Mouse (Mus musculus) hindbrain, postnatal 0 days (tissue): ENCODE measurements around the gene Ppp1r12b. TPM values are rescaled to one million over a fixed set of nuclear protein-coding genes. Genes with fewer than 3 reads are reported as not detected.
A peak's percentile ranks its signal among the peaks of the same experiment; 100 is the strongest.

ENCODE experiments used
- ATAC-seq: fragments of 200-750 bp; cut with Nextera tagmentation; 2 replicates; pipeline ENCODE4 v1.8.0; 2017; ENCODE audit warnings: mild to moderate bottlenecking, moderate TSS enrichment, moderate library complexity
- DNase-seq: peaks from one replicate; pipeline ENCODE4 v3.0.0-alpha.2; 2015; ENCODE audit warnings: low spot score
- H3K27ac ChIP-seq: fragments of 300-500 bp; sonication (generic); 2 replicates; pipeline ENCODE4 v1.5.1; 2014; ENCODE audit warnings: mild to moderate bottlenecking
- H3K27me3 ChIP-seq: fragments of 300-500 bp; sonication (generic); 2 replicates; pipeline ENCODE4 v1.6.1; 2014; ENCODE audit warnings: low read length, mixed read lengths; ENCODE audit not compliant: insufficient read depth
- H3K36me3 ChIP-seq: fragments of 300-500 bp; sonication (generic); 2 replicates; pipeline ENCODE4 v1.6.1; 2014; ENCODE audit warnings: low read length, mixed read lengths; ENCODE audit not compliant: insufficient read depth
- H3K4me1 ChIP-seq: fragments of 300-500 bp; sonication (generic); 2 replicates; pipeline ENCODE4 v1.6.1; 2014; ENCODE audit warnings: antibody characterized with exemption, low read length, mixed read lengths; ENCODE audit not compliant: insufficient read depth
- H3K4me2 ChIP-seq: fragments of 300-500 bp; sonication (generic); 2 replicates; pipeline ENCODE4 v1.6.1; 2014; ENCODE audit warnings: low read depth, mild to moderate bottlenecking, low read length, moderate library complexity, mixed read lengths
- H3K4me3 ChIP-seq: fragments of 300-500 bp; sonication (generic); 2 replicates; pipeline ENCODE4 v1.5.1; 2014; ENCODE audit warnings: low read length
- H3K9ac ChIP-seq: fragments of 300-500 bp; sonication (generic); replicated peaks from 2 replicates; pipeline ENCODE4 v1.6.1; 2014; ENCODE audit warnings: mild to moderate bottlenecking, low read length, moderate library complexity, mixed read lengths
- H3K9me3 ChIP-seq: fragments of 300-500 bp; sonication (generic); 2 replicates; pipeline ENCODE4 v1.6.1; 2016; ENCODE audit warnings: low read length, mixed read lengths
- CTCF ChIP-seq: IDR thresholded peaks from 2 replicates; pipeline ENCODE4 v1.5.1; 2016; ENCODE audit warnings: antibody characterized with exemption, control low read depth, low read depth
- WGBS: fragments of 180-500 bp; shearing (Covaris S2); extraction: QIAGEN DNeasy Blood & Tissue Kit; methylation state at CpG from one replicate; pipeline ENCODE4 v1.1.7; 2014; 5-methylcytosine and 5-hydroxymethylcytosine counted together
- polyA plus RNA-seq: library from polyadenylated mRNA; unstranded; fragments of >200 nt; fragmentation: Nextera tagmentation; extraction: Ambion mirVana; gene quantifications from 2 replicates; pipeline ENCODE4 v1.2.1, GENCODE M21; 2015
- total RNA-seq: library from RNA; depleted of rRNA; stranded (reverse); fragments of >200 nt; gene quantifications from 2 replicates; pipeline ENCODE4 v1.2.3, GENCODE M21; 2014

Ppp1r12b gene
- total and polyA plus RNA-seq, 2 experiments from 2014 or later: 12.9 to 26.6 TPM

DNA sequence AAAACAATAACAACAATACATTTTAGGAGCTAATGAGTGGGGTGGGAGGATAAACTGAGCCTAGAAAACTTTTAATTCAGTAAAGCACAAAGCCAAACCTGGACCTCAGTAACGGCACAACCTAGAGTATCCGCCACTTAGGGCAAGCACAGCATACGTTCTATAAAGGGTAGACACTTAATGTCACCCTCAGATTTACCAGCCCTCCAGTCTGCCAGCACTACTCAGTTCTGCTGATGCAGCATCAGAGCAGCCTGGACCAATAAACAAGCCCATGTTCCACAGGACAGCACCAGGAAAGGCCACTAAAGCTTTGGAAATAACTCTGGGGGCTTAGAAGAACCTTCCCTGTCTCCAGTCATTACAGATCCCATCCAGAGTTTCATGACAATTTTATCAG, 60.9 kb downstream of the Ppp1r12b start:
- no peak overlapping the region for H3K27ac ChIP-seq
- no peaks in the 10 kb centered on the region for H3K27me3 ChIP-seq
- no peak overlapping the region for H3K4me3 ChIP-seq
- H3K9me3 ChIP-seq: no peaks in the 10 kb centered on the region
- WGBS: 96% methylated on average over 3 of the region's 3 CpGs
- no peak overlapping the region for H3K9ac ChIP-seq
- H3K4me1 ChIP-seq: no peaks in the 10 kb centered on the region
- H3K4me2 ChIP-seq: no peak overlapping the region
- ATAC-seq (no peak), DNase-seq (no peak)
- no peak for TF ChIP-seq CTCF
- peaks cover 12% of the 10 kb centered on the region for H3K36me3 ChIP-seq

DNA sequence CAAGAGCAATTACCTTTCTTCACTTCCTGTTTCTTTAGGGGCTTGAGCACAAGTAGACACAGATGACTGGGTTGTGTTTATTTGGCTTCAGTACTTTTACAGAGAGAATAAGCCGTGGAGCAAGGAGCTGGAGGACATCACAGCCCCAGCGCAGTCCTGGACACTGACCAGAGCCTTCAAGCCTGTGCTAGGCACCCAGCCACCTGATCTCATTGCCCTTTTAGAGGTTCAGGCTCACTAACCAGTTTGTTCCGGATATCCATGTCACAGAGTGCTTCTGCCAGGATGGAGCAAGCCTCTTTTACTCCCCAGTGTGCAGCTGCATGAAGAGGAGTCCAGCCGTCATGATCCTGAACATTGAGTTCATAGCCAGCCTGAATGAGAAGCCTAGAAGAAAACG, 63.8 kb downstream of the Ppp1r12b start:
- ATAC-seq (no peak), DNase-seq (no peak)
- no peak overlapping the region for H3K4me2 ChIP-seq
- no peaks in the 10 kb centered on the region for H3K9me3 ChIP-seq
- H3K27me3 ChIP-seq: no peaks in the 10 kb centered on the region
- H3K36me3 ChIP-seq: peaks cover 12% of the 10 kb centered on the region
- no peak for TF ChIP-seq CTCF
- no peaks in the 10 kb centered on the region for H3K4me1 ChIP-seq
- no peak overlapping the region for H3K4me3 ChIP-seq
- H3K9ac ChIP-seq: no peak overlapping the region
- 91% methylated on average over 5 of the region's 5 CpGs for whole genome bisulfite sequencing
- no peak overlapping the region for H3K27ac ChIP-seq

DNA sequence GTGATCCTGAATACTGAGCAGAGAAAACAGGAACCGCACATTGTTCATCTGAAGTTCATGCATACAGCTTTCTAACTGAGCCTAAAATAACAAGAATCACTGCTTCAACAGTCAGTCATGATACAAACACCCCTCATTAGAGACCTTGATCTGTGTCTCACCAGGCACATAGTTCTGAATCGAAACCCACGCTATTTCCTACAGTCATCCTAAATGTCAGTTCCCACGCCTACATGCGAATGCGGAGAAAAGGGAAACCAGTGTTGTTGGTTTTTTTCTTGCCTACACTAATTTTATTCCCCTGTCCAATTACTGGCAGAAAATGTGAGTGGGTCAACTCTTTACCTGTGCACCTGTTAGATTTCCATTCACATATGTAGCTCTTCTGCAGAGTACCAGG, 66.1 kb downstream of the Ppp1r12b start:
- Histone ChIP-seq H3K27me3 (no peaks in the 10 kb centered on the region), H3K4me1 (no peaks in the 10 kb centered on the region), H3K4me2 (no peak overlapping the region), H3K9ac (no peak overlapping the region), H3K36me3 (peaks cover 15% of the 10 kb centered on the region), H3K4me3 (no peak overlapping the region), H3K27ac (no peak overlapping the region), H3K9me3 (no peaks in the 10 kb centered on the region)
- 94% methylated on average over 6 of the region's 6 CpGs for WGBS
- ATAC-seq (no peak), DNase-seq (no peak)
- no peak for TF ChIP-seq CTCF

DNA sequence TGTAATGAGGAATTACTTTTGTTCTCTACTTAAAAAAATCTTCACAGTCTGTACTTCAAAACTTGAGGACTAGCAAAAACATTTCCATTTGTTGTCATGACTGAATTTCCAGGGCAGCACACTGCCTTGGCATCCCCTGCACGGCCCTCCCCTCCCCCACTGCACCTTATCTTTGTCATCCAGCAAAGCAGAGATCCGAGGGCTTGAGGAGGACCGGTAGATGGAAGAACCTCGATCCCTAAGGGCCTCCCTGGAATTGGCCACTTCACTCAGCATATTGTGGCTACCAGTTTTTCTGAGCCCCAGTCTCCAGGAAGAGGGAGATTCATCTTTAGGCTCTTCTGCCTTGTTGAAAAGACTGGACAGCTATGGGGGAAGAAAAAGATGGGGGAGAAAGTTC, 79.9 kb downstream of the Ppp1r12b start:
- H3K27me3 ChIP-seq: no peaks in the 10 kb centered on the region
- H3K4me3 ChIP-seq: no peak overlapping the region
- ATAC-seq (no peak), DNase-seq (no peak)
- no peaks in the 10 kb centered on the region for H3K9me3 ChIP-seq
- no peak overlapping the region for H3K4me2 ChIP-seq
- 42% methylated on average over 4 of the region's 4 CpGs for WGBS
- H3K4me1 ChIP-seq: no peaks in the 10 kb centered on the region
- TF ChIP-seq CTCF: no peak
- peaks cover 25% of the 10 kb centered on the region; the same call in 1 of the 2 replicates for H3K36me3 ChIP-seq
- H3K27ac ChIP-seq: no peak overlapping the region
- H3K9ac ChIP-seq: no peak overlapping the region

DNA sequence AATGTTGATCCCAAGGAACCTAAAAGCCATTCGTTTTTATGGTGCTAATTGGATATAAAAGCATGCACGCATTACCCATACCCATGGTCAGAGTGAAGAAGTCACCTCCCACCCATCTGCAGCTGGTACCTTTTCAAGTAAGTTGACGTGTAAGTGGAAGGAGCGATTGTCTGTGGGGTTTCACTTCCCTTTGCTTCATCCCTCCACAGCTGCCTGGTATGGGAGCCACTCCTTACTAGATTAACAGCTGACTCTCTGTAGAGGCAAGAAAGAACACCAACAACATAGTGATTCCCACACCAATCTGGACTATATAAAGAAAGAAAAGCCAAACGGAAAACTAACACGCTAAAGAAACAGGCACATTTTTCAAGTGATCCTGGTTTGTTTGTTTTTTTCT, 83.1 kb downstream of the Ppp1r12b start:
- 86% methylated on average over 6 of the region's 6 CpGs for WGBS
- Histone ChIP-seq H3K36me3 (peaks cover 27% of the 10 kb centered on the region; the same call in 1 of the 2 replicates), H3K9ac (no peak overlapping the region)

DNA sequence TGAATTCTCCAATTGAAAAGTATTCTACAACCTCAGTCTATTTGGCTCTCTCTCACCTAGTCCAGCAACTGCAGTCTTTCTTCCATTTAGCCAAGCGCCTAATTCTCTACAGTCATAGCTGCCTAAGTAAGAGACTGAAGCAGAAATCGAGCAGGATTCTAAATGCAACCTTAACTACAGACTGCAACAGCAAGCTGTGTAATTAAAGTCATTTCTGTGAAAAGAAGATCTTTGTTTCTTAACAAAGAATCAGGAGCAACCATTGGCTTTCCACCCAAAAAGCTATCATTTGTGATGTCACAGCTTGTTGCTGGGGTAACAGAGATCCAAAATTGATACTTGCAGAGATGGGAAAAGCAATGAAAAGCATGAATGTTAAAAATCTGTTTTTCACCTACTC, 89.3 kb downstream of the Ppp1r12b start:
- H3K4me1 ChIP-seq: no peaks in the 10 kb centered on the region
- TF ChIP-seq CTCF: no peak
- peaks cover 8% of the 10 kb centered on the region; the same call in 1 of the 2 replicates for H3K36me3 ChIP-seq
- ATAC-seq (no peak), DNase-seq (no peak)
- no peak overlapping the region for H3K4me3 ChIP-seq
- H3K4me2 ChIP-seq: no peak overlapping the region
- peak overlapping the region; percentile 12; the same call in 1 of the 2 replicates for H3K27ac ChIP-seq
- no peak overlapping the region for H3K9ac ChIP-seq
- no peaks in the 10 kb centered on the region for H3K9me3 ChIP-seq
- 62% methylated on average over 2 of the region's 2 CpGs for WGBS
- H3K27me3 ChIP-seq: no peaks in the 10 kb centered on the region

More for the DNA sequence above, 83.1 kb downstream of the Ppp1r12b start:
- ATAC-seq (no peak), DNase-seq (no peak)
- no peak overlapping the region for H3K4me2 ChIP-seq
- no peaks in the 10 kb centered on the region for H3K9me3 ChIP-seq
- H3K27me3 ChIP-seq: no peaks in the 10 kb centered on the region
- TF ChIP-seq CTCF: no peak
- H3K4me1 ChIP-seq: no peaks in the 10 kb centered on the region
- no peak overlapping the region for H3K27ac ChIP-seq
- no peak overlapping the region for H3K4me3 ChIP-seq

DNA sequence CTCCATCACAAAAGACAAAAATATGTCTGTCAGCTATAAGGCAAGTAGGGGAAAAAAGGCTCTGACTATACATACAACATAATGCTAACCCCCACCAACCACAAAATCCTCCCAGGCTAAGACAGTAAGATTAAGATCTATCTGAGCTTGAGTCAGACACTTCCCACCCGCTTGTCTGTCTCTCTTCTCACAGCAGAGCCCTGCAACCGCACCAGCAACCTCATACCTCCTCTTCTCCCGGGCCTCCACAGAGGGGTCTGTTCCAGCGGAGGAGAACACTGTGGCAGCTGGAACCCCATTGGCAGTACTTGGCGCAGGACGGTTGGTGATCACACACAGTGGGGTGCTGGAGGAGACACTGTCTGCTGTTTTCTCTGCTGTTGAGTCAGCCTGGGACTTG, 90.2 kb downstream of the Ppp1r12b start:
- Histone ChIP-seq H3K4me3 (no peak overlapping the region), H3K4me1 (0 out of 2 replicates have a peak, but pooled peaks cover 1% of the 10 kb centered on the region), H3K36me3 (peaks cover 7% of the 10 kb centered on the region; the same call in 1 of the 2 replicates), H3K27ac (no peak overlapping the region), H3K9ac (no peak overlapping the region), H3K9me3 (no peaks in the 10 kb centered on the region), H3K27me3 (no peaks in the 10 kb centered on the region), H3K4me2 (no peak overlapping the region)
- no peak for ATAC-seq
- WGBS: 37% methylated on average over 6 of the region's 6 CpGs
- TF ChIP-seq CTCF: no peak
- no peak for DNase-seq
